Mouse (Mus musculus): Measurements from ENCODE around the gene Fbxw2.

- TF ChIP-seq USF2 (conservative IDR thresholded peaks at IDR 0.05; ENCODE audit: low read depth, low read length) (no peak), UBTF (IDR thresholded peaks at IDR 0.05; ENCODE audit: low read depth, low read length) (no peak), MYC (IDR thresholded peaks at IDR 0.05; ENCODE audit: low read depth, low read length) (no peak), CTCF (conservative IDR thresholded peaks at IDR 0.05 in 1 of 2, IDR thresholded peaks at IDR 0.05 in 1 of 2; ENCODE audit: low read depth in 2 of 2, low read length in 2 of 2) (no peak), POLR2A (IDR thresholded peaks at IDR 0.05; ENCODE audit: low read depth, low read length) (no peak), POLR2AphosphoS2 (IDR thresholded peaks at IDR 0.05; ENCODE audit: low read depth, low read length) (no peak), MXI1 (IDR thresholded peaks at IDR 0.05; ENCODE audit: low read depth, low read length) (no peak), ZNF384 (IDR thresholded peaks at IDR 0.05; ENCODE audit: low read depth, low read length) (no peak), MAFK (IDR thresholded peaks at IDR 0.05; ENCODE audit: insufficient replicate concordance, low read length) (no peak), JUN (IDR thresholded peaks at IDR 0.05; ENCODE audit: insufficient read depth, low read depth, low read length) (no peak), MAZ (IDR thresholded peaks at IDR 0.05; ENCODE audit: low read depth, low read length) (no peak)
These were observed 56.1 kb downstream of the Fbxw2 start for GRCm38 (mm10) chr2:34770049-34770448.
